Mouse (Mus musculus): ENCODE data around the gene Gramd1a. TPM values are rescaled to one million over a fixed set of nuclear protein-coding genes. Genes with fewer than 3 reads are reported as not detected.
A peak's percentile ranks its signal among the peaks of the same experiment; 100 is the strongest.

Gramd1a gene
- polyA plus RNA-seq, 1 experiment from 2014 or later: 277 TPM

DNA sequence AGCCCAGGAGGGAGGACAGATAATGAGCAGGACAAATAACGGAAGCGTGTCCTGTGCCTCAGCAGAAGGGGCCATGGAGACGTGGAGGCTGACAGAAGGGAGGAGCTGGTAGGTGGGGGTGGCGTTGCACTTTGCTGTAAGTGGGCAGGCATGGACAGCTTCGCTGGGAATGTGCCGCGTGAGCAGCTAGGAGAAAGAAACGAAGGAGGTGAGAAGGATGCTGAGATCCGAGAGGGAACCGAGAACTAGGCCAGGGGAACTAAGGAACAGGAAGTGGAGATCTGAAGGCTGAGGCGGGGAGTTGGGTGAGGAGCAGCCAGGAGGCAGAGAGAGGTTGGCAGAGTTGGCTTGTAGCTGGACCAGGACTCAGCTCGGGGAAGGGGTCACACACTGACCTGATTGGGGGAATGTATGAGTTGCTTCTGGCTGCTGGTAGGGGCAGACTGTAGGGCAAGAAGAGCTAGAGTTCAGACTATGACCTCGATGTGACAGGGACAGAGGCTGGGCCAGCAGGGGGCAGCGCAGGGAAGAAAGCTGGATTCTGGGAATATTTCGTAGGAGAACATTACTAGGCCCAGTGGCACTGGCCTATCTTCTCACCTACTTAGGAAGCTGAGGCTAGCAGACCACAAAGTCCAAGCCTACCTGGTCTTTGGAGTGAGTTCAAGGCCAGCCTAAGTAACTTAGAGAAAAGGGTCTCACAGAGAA lies 50.5 kb downstream of the Gramd1a start:
- Histone ChIP-seq H3K4me3 (replicated peaks; ENCODE audit: low read length) (no peak overlapping the region), H3K4me1 (replicated peaks; ENCODE audit: control insufficient read depth, insufficient read depth, low read length) (no peaks in the 10 kb centered on the region), H3K9ac (replicated peaks; ENCODE audit: low read depth, low read length) (no peak overlapping the region), H3K4me2 (ENCODE audit: low read length) (no peak overlapping the region), H3K27ac (ENCODE audit: low read length) (no peak overlapping the region), H3K9me3 (ENCODE audit: control insufficient read depth, low read length) (no peaks in the 10 kb centered on the region), H3K36me3 (ENCODE audit: control insufficient read depth, insufficient read depth) (no peaks in the 10 kb centered on the region), H3K27me3 (replicated peaks; ENCODE audit: control insufficient read depth, insufficient read depth, low read length) (no peaks in the 10 kb centered on the region)
- WGBS: 72% methylated on average over 15 of the region's 15 CpGs
- no peak for ATAC-seq

DNA sequence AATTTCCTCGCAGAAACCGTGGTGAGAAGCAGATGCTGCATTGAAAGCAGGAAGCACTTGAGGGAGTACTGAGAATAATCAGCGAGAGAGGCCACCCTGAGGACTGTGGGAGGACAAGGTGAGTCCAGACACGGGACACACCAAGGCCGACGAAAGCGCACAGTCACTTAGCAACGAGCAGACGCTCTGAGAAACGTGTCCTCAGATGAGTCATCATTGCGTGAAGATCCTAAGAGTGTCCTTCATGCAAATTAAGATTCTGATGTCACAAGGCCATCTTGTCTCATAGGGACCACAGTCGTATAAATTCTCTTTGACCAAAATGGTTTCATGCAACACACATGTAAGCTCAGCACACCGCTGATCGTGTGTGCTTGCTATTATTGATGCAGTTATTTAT lies 54.9 kb downstream of the Gramd1a start:
- no peak for ATAC-seq
- Histone ChIP-seq H3K4me1 (replicated peaks; ENCODE audit: control insufficient read depth, insufficient read depth, low read length) (no peaks in the 10 kb centered on the region), H3K27me3 (replicated peaks; ENCODE audit: control insufficient read depth, insufficient read depth, low read length) (no peaks in the 10 kb centered on the region), H3K9me3 (ENCODE audit: control insufficient read depth, low read length) (no peaks in the 10 kb centered on the region), H3K4me3 (replicated peaks; ENCODE audit: low read length) (no peak overlapping the region), H3K9ac (replicated peaks; ENCODE audit: low read depth, low read length) (no peak overlapping the region), H3K4me2 (ENCODE audit: low read length) (no peak overlapping the region), H3K27ac (ENCODE audit: low read length) (no peak overlapping the region), H3K36me3 (ENCODE audit: control insufficient read depth, insufficient read depth) (no peaks in the 10 kb centered on the region)
- WGBS: 84% methylated on average over 14 of the region's 14 CpGs

DNA sequence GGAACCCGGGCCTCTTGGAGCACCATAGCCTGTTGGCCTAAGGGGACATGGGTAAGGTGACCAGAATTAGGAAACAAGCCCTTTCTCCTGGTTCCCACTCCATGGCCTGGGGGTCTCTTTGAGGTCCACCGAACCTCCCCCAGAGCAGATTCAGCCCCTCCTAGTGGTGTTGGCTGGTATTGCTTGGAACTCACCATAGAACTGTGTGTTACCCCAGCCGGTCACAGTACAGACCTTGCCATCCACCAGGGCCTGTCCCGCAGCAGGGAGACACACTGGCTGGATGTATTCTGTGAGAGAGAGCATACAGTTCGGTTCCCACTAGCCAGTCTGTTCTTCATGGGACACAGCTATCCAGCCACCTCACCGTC lies 56.1 kb downstream of the Gramd1a start:
- ATAC-seq: no peak
- H3K27ac ChIP-seq (ENCODE audit: low read length): no peak overlapping the region
- no peak overlapping the region for H3K4me2 ChIP-seq (ENCODE audit: low read length)
- H3K27me3 ChIP-seq (replicated peaks; ENCODE audit: control insufficient read depth, insufficient read depth, low read length): no peaks in the 10 kb centered on the region
- H3K9me3 ChIP-seq (ENCODE audit: control insufficient read depth, low read length): no peaks in the 10 kb centered on the region
- H3K4me1 ChIP-seq (replicated peaks; ENCODE audit: control insufficient read depth, insufficient read depth, low read length): no peaks in the 10 kb centered on the region
- no peak overlapping the region for H3K4me3 ChIP-seq (replicated peaks; ENCODE audit: low read length)
- H3K36me3 ChIP-seq (ENCODE audit: control insufficient read depth, insufficient read depth): no peaks in the 10 kb centered on the region
- H3K9ac ChIP-seq (replicated peaks; ENCODE audit: low read depth, low read length): no peak overlapping the region
- 87% methylated on average over 6 of the region's 6 CpGs for WGBS

DNA sequence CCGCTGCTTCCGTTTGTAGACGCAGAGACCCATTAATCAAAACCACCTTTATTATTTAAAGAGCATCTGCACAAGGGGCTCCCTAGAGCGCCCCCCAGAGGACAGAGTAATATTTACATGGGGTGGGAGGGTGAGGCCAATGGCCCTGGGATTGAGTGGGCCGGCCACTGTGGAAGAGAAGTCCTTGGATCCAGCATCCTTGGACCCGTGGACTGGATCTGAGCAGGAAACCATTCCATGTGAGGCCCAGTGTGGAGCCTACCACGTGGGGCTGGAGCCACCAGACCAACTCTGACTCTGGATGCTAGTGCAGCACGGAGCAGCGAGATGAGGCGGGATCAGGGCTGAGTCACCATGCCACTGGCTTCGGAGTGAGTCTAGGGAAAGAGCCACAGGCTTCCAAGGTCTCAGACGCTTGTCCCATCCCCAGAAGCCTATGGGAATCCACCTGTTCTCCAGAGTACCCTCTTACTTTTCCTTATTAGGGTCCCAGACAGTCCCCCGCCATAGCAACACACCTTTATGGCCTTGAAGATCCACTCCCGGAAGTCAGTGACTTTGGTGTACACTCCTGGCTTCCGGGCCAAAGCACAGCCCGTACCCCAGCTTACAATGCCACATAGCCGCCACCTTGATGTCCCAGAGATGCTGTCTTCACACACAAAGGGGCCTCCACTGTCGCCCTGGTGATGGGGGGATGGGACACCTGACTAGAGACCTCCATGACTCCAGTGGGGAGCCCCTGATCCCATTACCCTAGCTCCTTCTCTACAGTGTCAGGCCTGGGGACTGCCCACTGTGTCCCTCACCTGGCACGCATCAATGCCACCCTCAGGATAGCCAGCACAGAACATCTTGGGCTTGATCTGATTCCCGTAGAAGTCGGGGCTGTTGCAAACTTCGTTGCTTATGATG lies 56.7 kb downstream of the Gramd1a start:
- H3K9ac ChIP-seq (replicated peaks; ENCODE audit: low read depth, low read length): no peak overlapping the region
- H3K36me3 ChIP-seq (ENCODE audit: control insufficient read depth, insufficient read depth): no peaks in the 10 kb centered on the region
- H3K27me3 ChIP-seq (replicated peaks; ENCODE audit: control insufficient read depth, insufficient read depth, low read length): no peaks in the 10 kb centered on the region
- H3K4me3 ChIP-seq (replicated peaks; ENCODE audit: low read length): no peak overlapping the region
- no peak overlapping the region for H3K4me2 ChIP-seq (ENCODE audit: low read length)
- H3K9me3 ChIP-seq (ENCODE audit: control insufficient read depth, low read length): no peaks in the 10 kb centered on the region
- ATAC-seq: no peak
- no peak overlapping the region for H3K27ac ChIP-seq (ENCODE audit: low read length)
- WGBS: 78% methylated on average over 22 of the region's 22 CpGs
- H3K4me1 ChIP-seq (replicated peaks; ENCODE audit: control insufficient read depth, insufficient read depth, low read length): no peaks in the 10 kb centered on the region

DNA sequence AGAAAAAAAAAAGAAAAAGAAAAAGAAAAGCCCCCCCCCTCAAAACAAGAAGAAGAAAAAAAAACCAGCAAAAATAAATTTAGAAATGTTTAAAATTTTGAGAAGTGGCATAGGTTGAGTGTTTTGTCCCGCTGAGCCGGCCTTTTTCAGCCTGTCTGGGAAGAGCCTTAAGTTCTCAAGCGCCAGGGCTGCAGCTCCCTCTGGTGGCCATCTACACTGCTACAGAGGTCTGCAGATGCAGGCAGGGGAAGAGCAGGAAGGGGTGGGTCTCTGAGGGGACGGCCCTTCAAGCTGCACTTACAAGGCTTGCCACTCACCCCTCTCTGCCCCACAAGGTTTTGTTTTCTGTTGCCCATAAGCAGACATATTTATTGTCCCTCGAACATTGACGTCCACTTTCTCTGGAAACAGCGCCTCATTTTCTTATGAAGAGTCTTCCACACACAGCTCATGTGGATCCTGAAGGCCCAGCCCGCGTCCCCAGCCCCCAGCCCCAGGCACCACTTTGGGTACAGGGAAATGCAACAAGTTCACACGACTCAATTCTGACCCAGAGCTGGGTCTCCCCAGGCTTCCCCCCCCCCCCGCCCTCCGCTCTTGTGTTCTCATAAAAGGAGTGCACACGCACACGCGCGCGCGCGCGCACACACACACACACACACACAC lies 58.0 kb downstream of the Gramd1a start:
- Histone ChIP-seq H3K4me2 (ENCODE audit: low read length) (peak overlapping the region; percentile 42), H3K27me3 (replicated peaks; ENCODE audit: control insufficient read depth, insufficient read depth, low read length) (no peaks in the 10 kb centered on the region), H3K27ac (ENCODE audit: low read length) (no peak overlapping the region), H3K9me3 (ENCODE audit: control insufficient read depth, low read length) (no peaks in the 10 kb centered on the region), H3K4me1 (replicated peaks; ENCODE audit: control insufficient read depth, insufficient read depth, low read length) (0 out of 2 replicates have a peak, but pooled peaks cover 3% of the 10 kb centered on the region), H3K9ac (replicated peaks; ENCODE audit: low read depth, low read length) (0 out of 2 replicates have a peak overlapping the region, but pooled peaks have one; percentile 7), H3K4me3 (replicated peaks; ENCODE audit: low read length) (peak overlapping the region; percentile 27), H3K36me3 (ENCODE audit: control insufficient read depth, insufficient read depth) (no peaks in the 10 kb centered on the region)
- peak; percentile 97 for ATAC-seq
- 49% methylated on average over 19 of the region's 20 CpGs for WGBS

DNA sequence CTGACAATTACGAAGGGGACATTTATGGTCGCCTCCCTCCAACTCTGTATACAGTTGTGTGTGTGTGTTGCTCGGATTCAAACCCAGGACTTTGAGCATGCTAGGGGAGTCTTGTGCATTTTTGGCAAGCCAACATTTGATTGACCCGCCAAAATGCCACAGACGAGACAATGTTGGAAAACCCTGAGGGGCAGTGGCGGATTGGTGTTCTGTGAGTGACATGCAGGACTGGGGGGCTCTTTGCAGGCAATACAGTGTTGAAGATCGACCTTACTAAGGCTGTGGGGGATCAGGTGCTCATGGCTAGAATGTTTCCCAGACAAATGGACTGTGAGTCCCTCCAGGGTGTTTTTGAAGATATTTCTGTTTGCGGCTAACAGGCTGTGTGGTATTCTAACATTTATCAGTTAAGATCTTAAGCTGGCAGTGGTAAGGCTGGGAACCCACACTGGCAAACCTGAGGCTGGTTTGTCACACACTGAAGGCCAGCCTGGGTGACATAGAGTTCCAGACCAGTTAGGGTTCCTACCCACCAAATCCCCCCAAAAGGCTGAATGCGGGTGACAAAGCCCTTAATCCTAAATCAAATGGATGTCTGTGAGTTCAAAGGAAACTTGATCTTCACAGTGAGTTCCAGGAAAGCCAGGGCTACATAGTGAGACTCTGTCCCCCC lies 58.7 kb downstream of the Gramd1a start:
- H3K27me3 ChIP-seq (replicated peaks; ENCODE audit: control insufficient read depth, insufficient read depth, low read length): no peaks in the 10 kb centered on the region
- ATAC-seq: no peak
- H3K9me3 ChIP-seq (ENCODE audit: control insufficient read depth, low read length): no peaks in the 10 kb centered on the region
- H3K4me3 ChIP-seq (replicated peaks; ENCODE audit: low read length): no peak overlapping the region
- no peaks in the 10 kb centered on the region for H3K36me3 ChIP-seq (ENCODE audit: control insufficient read depth, insufficient read depth)
- H3K9ac ChIP-seq (replicated peaks; ENCODE audit: low read depth, low read length): no peak overlapping the region
- H3K4me1 ChIP-seq (replicated peaks; ENCODE audit: control insufficient read depth, insufficient read depth, low read length): 0 out of 2 replicates have a peak, but pooled peaks cover 3% of the 10 kb centered on the region
- WGBS: 71% methylated on average over 9 of the region's 9 CpGs
- H3K4me2 ChIP-seq (ENCODE audit: low read length): no peak overlapping the region
- H3K27ac ChIP-seq (ENCODE audit: low read length): no peak overlapping the region

DNA sequence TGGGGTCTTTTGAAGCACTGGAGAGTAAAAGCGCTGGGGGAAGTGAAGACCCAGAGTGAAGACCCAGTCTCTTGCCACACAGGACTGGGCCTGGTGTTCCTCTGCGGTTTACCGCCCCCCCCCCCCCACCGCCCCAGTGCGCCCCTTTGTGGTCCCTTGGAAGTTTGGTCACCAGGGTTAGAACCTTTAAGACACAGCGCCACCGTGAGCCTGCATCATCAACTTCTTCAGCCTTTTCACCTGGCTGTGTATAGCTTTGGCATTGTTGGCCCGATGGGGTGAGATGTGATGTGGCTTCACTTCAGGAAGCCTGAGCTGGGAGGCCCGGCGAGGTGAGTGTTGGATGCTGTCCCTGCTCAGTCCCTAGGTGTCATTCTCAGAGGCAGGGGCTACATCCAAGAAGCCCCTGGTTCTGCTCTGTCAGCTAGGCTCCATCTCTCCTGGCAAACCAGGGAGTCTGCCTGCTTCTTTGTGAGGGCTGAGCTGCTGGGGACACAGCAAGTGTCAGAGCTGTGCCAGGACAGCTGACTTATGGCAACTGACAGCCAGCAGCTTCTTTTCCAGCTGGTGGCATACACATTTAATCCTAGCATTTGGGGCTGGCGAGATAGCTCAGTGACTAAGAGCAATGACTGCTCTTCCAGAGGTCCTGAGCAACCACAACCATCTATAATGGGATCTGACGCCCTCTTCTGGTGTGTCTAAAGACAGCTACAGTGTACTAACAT lies 60.8 kb downstream of the Gramd1a start:
- no peak for ATAC-seq
- no peak overlapping the region for H3K4me3 ChIP-seq (replicated peaks; ENCODE audit: low read length)
- H3K9ac ChIP-seq (replicated peaks; ENCODE audit: low read depth, low read length): no peak overlapping the region
- H3K27ac ChIP-seq (ENCODE audit: low read length): no peak overlapping the region
- 0 out of 2 replicates have a peak, but pooled peaks cover 3% of the 10 kb centered on the region for H3K4me1 ChIP-seq (replicated peaks; ENCODE audit: control insufficient read depth, insufficient read depth, low read length)
- H3K27me3 ChIP-seq (replicated peaks; ENCODE audit: control insufficient read depth, insufficient read depth, low read length): no peaks in the 10 kb centered on the region; the same call in 1 of the 2 replicates
- 24% methylated on average over 12 of the region's 12 CpGs for WGBS
- no peaks in the 10 kb centered on the region for H3K9me3 ChIP-seq (ENCODE audit: control insufficient read depth, low read length)
- H3K36me3 ChIP-seq (ENCODE audit: control insufficient read depth, insufficient read depth): no peaks in the 10 kb centered on the region
- H3K4me2 ChIP-seq (ENCODE audit: low read length): no peak overlapping the region

DNA sequence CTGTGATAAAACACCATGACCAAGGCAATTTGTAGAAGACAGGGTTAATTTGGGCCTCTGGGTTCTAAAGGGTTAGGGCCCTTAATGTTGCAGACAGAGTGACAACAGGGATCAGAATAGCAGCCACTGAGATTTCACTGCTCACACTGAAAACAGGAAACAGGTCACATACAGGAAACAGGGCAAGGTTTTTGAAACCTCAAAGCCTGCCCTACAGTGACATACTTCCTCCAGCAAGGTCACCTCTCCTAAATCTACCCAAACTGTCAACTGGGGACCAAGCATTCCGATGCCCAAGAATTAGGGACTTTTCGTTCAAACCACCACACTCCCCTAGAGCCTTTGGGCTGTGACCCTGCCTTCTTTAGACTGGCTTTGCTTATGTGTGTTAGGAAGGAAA lies 66.0 kb downstream of the Gramd1a start:
- Histone ChIP-seq H3K4me2 (ENCODE audit: low read length) (no peak overlapping the region), H3K9ac (replicated peaks; ENCODE audit: low read depth, low read length) (no peak overlapping the region), H3K36me3 (ENCODE audit: control insufficient read depth, insufficient read depth) (no peaks in the 10 kb centered on the region), H3K9me3 (ENCODE audit: control insufficient read depth, low read length) (no peaks in the 10 kb centered on the region), H3K27me3 (replicated peaks; ENCODE audit: control insufficient read depth, insufficient read depth, low read length) (no peaks in the 10 kb centered on the region; the same call in 1 of the 2 replicates), H3K27ac (ENCODE audit: low read length) (no peak overlapping the region), H3K4me3 (replicated peaks; ENCODE audit: low read length) (no peak overlapping the region), H3K4me1 (replicated peaks; ENCODE audit: control insufficient read depth, insufficient read depth, low read length) (0 out of 2 replicates have a peak, but pooled peaks cover 3% of the 10 kb centered on the region)
- WGBS: 89% methylated on average over 2 of the region's 2 CpGs
- ATAC-seq: no peak

Measured in forebrain, embryonic 16.5 days (tissue).